Mouse (Mus musculus) gastrocnemius, postnatal 25 days (tissue): ENCODE results near the gene Gpx7. TPM values are rescaled to one million over a fixed set of nuclear protein-coding genes. Genes with fewer than 3 reads are reported as not detected.
A peak's percentile ranks its signal among the peaks of the same experiment; 100 is the strongest.

Experiments
- DNase-seq: peaks from one replicate; pipeline ENCODE4 v3.0.0; 2022
- long read RNA-seq, 2 experiments: library from polyadenylated mRNA; stranded (forward); transcript quantifications; one replicate each; pipeline ENCODE4 v2.0.0; 2021
- total RNA-seq, 2 experiments: library from RNA; stranded (reverse); gene quantifications; 1 replicate in 1 of 2; 2 replicates in 1 of 2; pipeline ENCODE4 v1.2.3; 2021

Gene Gpx7
- 1 to 10 TPM; 7.0 to 7.9 TPM for total RNA-seq
- long read RNA-seq, experiment 1, transcript Gpx7-201 (3 exons, 1,289 nt): major isoform, 16 of 18 reads
- long read RNA-seq, experiment 1, partial matches to known transcripts: 0 of 18 reads
- long read RNA-seq, experiment 1, other reads (novel, unspliced or antisense): 1 of 18 reads
- long read RNA-seq, experiment 2, transcript Gpx7-201 (3 exons, 1,289 nt): major isoform, 14 of 18 reads
- long read RNA-seq, experiment 2, partial matches to known transcripts: 0 of 18 reads
- long read RNA-seq, experiment 2, other reads (novel, unspliced or antisense): 2 of 18 reads

- no peak for DNase-seq
Measured at GRCm38 (mm10) chr4:108406861-108407401, at the start of gene Gpx7. Gene Gpx7 (minus strand): TSS chr4:108406961.

- DNase-seq: no peak
Measured at GRCm38 (mm10) chr4:108456028-108456427, 49.3 kb upstream of the Gpx7 start.

DNA sequence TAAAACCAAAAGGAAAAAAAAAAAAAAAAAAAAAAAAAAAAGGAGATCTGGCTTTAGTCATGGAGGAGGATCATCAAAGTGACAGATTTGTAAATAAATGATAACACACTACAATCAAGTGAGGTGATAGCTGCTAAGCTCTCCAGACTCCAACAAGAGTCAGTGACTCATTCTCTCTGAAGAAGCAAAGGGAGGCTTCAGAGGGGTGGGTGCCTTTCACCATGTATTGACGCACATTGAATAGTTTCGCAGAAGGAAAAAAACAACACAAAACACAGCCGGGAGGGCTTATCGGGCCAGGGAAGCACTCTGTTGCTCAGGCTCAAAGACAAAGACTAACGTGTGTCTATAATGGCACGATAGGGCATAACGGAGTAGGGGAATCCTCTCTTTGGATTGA is 41.3 kb upstream of the Gpx7 start:
- no peak for DNase-seq

DNA sequence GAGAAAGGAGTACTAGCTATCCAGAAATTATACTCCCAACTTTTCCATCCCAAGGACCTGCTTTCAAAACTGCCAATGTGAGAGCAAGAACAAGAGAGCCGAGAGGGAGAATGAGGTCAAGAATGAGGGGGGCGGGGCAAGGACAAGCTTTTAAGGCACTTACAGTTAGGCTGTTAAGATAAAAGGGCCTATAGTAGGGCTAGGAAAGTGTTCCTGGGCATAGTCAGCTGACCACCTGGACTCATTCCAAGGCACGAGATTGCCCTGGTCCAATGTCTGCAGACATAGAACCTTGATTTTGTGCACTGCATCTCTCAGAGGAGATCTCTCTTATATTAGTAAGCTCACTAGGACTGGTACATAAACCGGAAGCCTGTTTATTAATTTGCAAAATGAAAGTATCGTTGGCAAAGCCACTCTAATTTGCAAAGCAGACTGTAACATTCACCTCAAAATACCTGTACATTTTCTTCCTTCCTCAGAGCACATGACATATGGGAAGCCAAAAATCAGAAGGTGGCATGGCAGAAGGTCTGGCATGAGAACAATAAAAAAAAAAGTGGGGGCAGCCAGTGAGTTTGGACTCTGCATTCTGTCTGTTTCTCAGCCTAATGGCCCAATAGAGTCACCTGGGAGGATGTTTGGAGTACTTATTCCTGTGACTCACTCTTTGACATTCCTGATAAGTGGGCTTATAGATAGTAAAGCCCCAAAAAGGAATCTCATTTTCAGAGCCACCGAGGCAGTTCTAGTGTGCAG is 31.5 kb upstream of the Gpx7 start:
- DNase-seq: no peak

- no peak for DNase-seq
Measured at GRCm38 (mm10) chr4:108436225-108436624, 29.5 kb upstream of the Gpx7 start.

- no peak for DNase-seq
Measured at GRCm38 (mm10) chr4:108435646-108436045, 28.9 kb upstream of the Gpx7 start.

GRCm38 (mm10) chr4:108434781-108435180 is 28.0 kb upstream of the Gpx7 start:
- no peak for DNase-seq

GRCm38 (mm10) chr4:108434221-108434620 is 27.5 kb upstream of the Gpx7 start:
- no peak for DNase-seq

DNA sequence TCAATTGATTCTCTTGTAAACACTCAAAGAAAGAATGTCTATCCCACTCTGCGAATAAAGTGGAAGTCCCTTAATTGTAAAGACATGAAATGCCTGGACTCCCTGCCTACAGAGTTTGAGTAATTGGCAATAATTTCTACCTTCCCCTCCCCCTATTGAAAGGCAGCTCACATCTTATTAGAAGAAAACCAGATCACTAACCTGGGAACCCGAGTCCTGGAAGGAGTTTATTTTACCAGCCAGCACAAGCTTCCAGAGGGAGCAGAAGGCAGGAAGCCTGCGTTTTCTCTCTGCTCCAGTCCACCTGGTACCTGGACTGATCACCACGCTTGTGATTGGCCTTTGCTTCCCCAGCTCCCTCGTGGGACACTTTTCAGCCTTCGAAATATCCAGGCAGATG is 26.6 kb upstream of the Gpx7 start:
- no peak for DNase-seq

DNA sequence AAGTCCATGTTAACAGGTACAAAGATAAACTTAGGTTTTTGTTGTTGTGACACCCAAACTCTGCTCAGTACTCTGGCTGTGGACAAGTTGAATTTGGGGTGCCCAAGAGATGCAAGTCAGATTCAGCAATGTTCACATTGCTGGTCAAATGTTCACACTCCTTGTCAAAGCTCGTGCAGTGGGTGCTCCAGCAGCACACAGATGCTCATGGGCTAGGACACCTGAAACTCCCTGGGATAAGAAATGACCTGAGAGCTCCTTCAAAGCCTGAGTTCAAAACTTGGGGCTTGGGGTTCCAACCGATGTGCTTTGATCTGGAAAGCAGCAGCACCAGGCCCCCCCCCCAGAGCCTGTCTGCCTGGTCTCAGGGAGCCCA is 24.8 kb upstream of the Gpx7 start:
- no peak for DNase-seq

- DNase-seq: no peak
Measured at GRCm38 (mm10) chr4:108430656-108431560, 24.1 kb upstream of the Gpx7 start.

GRCm38 (mm10) chr4:108428341-108428721 is 21.6 kb upstream of the Gpx7 start:
- DNase-seq: no peak

DNA sequence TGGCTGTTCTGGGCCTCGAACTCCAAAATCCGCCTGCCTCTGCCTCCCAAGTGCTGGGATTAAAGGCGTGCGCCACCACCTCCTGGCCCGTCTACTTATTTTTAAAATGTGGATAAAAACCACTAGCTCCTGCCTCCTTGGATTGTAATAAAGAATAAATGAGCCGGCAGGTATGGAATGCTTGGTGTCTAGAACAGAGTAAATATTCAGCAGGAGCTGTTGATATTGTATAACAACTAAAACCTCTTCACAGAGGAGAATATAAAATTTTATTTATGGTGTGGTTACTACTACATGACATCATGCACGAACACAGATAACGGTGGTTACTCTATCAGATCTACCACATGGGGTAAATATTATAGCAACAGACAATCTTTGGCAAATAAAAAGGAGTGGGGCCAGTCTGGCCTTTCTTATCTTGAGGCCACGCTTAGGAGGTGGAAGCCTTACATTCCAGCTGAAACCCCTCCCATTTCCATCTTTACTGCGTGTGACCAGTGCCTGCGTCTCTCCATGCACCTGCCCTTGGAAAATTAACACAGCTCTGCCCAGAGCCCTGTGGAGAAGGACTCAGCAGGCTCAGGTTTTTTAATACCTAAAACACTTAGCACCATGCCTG is 21.1 kb upstream of the Gpx7 start:
- no peak for DNase-seq

DNA sequence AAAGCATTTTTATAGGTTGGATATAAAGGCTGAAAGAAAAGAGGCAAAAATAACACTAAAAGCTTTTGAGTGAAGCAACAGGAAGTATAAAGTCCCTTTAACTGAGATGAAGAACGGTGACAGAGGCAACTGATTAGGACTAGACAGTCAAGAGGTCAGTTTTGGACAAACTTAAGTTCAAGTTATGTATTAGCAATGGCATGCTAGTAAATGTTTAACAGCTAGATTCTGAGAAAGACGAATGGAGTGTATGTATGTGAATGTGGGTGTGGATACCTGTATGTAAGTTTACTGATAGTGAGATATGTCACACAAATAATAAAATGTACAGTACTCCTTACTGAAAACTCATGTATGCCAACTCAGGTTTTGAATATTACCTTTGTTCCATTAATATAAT is 17.8 kb upstream of the Gpx7 start:
- DNase-seq: no peak

GRCm38 (mm10) chr4:108407621-108408020 is 860 bp upstream of the Gpx7 start:
- no peak for DNase-seq

DNA sequence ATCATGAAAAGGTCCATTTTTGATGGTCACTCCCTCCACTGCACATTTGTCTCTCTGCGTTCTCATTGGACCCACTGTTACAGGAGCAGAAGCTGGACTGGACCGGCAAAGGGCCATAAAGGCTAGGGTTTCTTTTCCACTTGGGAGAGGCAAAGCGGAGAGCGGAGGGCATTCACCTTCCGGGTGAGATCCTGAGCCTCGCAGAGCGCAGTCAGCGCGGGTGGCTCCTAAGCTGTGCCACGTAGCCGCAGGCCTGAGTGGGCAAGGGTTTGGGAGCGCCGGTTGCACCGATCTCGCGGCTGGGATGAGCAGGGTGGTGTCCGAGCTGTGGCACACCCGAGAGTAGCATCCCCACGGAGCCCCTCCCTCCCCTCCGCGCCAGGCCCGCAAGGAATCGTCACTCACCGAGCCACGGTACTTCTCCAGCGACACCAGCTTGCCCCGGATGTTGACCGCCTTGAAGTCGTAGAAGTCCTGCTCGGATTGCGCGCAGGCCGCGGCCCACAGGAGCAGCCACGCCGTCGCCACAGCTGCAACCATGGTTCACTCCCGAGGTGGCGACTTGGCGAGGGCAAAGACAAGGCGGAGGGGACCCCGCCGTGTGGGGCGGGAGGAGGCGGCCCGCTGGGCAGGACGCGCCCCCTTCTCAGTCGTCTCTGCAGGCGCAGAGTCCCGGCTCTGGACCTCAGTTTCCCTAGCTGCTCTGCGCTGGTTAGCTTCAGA is 462 bp downstream of the Gpx7 start:
- DNase-seq: peak; percentile 75

- DNase-seq: peak; percentile 36
Measured at GRCm38 (mm10) chr4:108405766-108406137, 1.0 kb downstream of the Gpx7 start.

DNA sequence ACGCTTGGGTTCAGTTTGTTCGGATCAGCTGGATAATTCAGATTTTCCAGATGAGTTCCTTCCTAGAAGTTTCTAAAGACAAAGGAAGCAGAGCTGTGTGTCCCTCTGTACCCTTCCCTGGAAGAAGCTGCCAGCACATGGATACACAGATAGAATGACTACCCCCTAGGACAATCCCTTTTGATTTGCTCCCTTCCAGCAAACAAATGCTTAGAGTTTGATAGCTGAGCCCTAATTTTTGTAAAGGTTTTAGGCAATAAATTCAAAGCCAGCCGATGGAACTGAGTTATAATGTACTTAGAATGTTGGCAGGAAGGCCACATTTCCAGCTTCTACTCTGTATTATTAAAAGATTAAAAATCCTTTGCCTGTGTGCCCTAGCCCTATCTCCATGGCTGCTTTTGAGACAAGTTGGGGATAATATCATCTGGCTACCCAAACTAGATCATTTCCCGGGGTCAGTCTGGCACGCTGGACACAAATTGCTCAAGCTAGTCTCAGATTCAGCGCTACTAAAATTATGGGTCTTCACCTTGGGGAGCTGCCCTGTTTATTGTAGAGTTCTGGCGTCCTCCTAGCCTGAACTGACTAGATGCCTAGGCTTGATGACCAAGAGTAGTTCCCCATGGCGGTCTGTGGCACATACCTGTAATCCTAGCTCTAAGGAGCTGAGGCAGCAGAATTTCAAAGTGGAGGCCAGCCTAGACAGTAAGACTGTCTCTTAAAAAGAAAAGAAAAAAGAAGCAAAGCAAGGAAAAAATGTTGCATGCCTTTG is 2.7 kb downstream of the Gpx7 start:
- DNase-seq: no peak

DNA sequence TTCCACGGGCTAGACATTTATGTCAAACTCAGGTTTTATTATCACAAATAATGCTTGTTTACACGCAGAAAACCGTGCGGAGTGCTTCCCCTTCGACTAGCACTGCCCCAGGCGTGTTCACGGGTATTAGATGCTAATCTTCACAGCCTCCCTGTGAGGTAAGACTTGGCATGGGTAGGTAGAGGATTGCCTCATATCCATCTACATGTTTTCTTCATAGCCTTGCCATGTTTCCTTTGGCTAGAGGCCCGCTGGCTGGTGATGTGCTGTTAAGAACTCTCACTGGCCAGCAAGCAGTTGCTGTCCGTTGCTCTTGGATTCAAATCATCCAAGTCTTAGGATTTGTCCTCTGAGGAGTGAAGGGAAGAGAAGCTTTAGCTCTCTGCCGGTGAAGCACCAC is 6.4 kb downstream of the Gpx7 start:
- no peak for DNase-seq

DNA sequence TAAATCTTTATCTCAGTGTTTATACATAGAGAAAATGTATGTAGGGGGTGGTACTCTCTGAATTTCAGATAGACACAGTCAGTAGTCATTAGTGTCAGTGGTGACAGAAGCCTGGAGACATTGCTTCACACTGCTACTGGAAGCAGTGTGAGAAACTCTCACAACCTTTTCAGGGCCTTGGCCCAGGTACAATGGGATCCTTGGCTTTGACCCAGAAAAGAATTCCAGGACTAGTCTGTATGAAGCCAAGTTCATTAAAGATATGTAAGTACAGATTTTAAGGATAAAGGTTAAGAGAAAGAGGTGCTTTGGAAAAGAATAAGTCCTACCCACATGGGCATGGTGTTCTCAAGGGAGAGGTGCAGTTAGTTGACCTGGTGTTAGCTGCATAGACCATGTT is 12.5 kb downstream of the Gpx7 start:
- DNase-seq: no peak

DNA sequence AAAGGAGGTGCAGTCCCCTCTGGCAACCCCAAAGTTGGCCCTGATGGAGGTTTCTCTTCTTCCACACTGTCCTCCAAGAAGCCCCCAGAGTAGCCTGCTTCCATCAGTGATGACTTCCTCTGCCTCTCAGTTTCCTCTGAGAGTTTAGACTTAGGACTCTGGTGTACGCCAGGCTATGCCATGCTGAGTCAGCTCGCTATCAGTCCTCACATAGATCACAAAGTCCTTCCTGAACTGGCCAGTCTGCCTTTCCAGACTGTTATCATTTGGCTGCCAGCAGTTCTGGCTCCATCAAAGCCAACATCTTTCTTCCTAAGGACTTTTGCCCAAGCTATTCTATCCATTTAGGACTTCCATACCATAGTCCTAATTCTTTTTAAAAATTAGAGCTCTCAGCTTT is 14.2 kb downstream of the Gpx7 start:
- no peak for DNase-seq
